Mouse (Mus musculus) heart, adult 9 months (tissue): ENCODE measurements at regions not wholly inside any gene's neighbourhood (a gene's known extent, or its start where the extent isn't known, plus 50 kb on each side); places are given as distances from the start of the nearest gene placed in this dataset.

Experiments used
- DNase-seq, 2 experiments: peaks; one replicate each; pipeline ENCODE4 v3.0.0; 2022; ENCODE audit warnings: low spot score in 2 of 2

GRCm38 (mm10) chr2:171192181-171192580, 460.6 kb downstream of the Dok5 start:
- DNase-seq, result no peak
